Mouse (Mus musculus) ovary, postnatal 14 days (tissue): ENCODE results near the gene Atp8b5.

ENCODE experiments used
- DNase-seq: peaks from one replicate; pipeline ENCODE4 v3.0.0; 2022; ENCODE audit warnings: low spot score

The Atp8b5 gene

GRCm38 (mm10) chr4:43383246-43384082 is 116.5 kb downstream of the Atp8b5 start:
- no peak for DNase-seq

DNA sequence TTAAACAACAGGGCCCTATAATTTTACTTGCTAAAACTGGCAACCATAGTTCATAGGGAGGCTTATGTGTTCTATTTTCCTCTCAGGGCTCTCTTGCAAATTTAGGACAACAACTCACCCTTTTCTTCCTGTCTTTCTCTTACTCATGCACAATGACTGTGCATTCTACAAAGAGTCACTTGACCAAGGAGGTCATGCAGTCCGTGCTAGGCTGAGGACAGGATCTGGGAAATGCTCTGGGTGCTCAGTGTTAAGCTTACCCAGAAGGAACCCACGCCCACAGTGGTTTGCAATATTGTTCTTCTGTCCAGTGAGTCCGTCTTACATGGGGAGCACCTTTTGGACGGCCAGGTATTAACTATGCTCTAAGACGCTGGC is 117.1 kb downstream of the Atp8b5 start:
- no peak for DNase-seq

DNA sequence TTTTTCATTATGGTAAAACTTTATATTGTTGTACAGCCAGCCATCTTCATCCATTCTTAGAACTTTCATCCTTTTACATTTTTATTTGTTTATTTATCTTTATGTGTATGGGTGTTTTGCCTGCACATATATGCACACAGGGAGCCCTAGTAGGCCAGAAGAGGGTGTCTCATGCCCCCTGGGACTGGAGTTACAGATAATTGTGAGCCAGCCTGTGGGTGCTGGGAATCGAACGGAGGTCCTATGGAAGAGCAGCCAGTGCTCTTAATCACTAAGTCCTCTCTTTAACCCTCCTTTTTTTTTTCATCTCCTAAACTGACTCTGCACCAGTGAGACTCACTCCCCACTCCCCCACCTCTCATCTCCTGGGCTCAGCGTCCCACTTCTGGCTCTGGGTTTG is 117.6 kb downstream of the Atp8b5 start:
- no peak for DNase-seq

- DNase-seq = no peak
Observed at GRCm38 (mm10) chr4:43386932-43387331, 120.0 kb downstream of the Atp8b5 start.

DNA sequence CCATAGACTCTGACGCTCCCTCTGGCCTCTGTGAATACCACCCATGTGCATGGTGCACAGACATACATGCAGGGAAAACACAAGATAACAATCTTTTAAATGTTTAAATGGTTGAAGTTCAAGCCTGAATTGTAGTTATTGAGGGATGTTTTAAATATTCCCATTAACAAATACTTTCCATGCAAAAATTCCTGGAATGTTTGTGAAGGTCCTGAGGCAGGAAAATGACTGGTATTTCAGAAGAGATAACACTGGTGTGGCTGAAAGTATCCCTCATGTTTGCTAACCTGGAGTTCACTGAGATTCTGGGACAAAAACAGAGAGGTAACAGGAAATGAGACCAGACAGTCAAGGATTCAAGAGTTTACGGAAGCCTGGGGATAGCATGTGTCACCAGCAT is 122.4 kb downstream of the Atp8b5 start:
- no peak for DNase-seq

DNA sequence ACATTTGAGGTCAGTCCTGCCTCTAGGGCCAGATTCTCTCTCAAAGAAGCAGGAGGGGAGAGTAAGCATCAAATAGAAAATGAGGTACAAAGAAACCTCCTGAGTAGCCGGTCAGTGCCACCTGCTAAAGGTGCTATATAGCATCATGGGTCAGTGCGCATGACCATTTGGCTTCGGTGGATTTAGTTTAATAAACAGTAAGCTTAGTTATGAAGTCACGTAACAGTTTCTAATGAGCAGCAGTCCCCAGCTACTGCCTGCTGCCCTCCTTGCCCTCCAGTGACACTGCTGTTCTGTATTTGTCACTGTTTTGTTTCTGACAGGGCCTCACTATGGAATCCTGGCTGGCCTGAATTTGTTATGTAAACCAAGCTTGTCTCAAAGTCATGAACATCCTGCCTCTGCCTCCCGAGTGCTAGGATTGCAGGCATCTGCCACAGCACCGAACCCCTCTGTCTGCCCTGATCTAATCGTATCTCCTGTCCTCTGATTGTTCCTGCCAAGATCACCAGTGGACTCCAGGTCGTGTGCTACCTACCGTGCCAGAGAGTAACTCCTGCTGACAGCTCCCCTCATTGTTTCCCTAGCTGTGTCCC is 123.0 kb downstream of the Atp8b5 start:
- no peak for DNase-seq

DNA sequence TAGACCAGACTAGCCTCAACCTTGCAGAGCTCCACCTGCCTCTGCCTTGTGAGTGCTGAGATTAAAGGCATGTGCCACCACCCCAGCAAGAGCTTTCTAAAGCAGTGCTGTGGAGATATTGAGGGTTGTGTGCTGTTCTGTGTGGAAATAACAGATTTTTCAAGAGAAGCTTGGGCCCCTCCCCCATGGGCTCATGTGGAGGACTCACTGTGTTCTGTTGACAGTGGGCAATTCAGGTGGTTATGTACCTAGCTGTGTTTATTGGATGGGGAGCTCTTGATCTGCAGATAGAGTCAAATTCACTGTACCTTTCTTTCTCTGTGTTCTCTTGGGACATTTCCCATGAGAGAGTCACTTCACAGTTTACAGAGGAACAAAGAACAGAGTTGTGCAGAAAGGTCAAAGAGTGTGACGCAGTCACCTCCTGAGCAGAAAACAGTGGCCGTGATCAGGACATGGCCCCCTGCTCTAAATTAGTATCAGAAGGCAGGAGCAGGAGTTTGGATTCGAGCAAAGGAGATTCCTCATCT is 124.6 kb downstream of the Atp8b5 start:
- DNase-seq = no peak

DNA sequence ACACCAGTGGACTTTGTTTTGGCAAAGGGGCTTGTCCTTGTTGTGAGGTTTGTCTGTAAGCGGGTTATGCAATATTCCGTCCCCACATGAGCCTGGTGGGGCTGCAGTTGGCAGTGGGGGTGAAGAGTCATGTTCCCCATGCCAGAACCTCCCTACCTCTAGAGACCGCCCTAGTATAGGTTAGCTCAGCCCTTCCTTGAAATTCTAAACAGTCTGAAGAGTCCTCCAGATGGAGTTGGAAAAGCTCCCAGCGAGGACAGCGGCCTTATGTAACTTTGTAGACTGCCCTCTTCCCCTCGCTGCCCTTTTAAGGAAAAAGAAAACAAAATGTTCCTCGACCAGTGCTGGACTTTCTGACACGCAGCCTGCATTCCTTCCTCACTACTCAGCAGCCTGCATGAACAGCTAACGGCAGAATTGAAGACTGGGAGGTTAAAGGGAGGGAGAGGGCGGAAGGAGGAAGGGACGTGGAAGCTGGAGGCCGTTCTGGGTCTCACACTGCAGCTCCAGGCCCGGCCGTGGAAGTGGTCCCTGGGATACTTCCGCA is 127.5 kb downstream of the Atp8b5 start:
- DNase-seq = peak; percentile 53

- no peak for DNase-seq
Observed at GRCm38 (mm10) chr4:43395147-43395546, 128.2 kb downstream of the Atp8b5 start.

DNA sequence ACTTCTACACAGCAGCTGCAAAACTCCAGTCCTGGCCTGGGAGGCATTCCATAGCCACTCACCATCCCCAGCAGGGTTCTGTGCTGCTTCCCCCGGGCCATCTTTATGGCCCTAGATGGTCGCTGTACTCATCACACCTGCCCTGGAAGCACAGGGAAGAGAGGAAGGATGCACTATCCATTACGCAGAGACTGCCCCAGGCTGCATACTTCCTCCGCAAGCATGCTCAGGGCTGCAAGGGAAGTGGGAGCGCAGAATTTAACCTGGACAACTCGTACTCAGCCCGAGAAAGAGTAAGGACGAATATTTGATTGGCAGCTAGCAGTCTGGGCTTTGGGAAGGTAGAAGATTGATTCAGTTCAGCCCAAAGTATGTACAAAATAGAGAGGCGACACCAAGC is 128.9 kb downstream of the Atp8b5 start:
- DNase-seq = no peak

GRCm38 (mm10) chr4:43396381-43396780 is 129.4 kb downstream of the Atp8b5 start:
- no peak for DNase-seq

DNA sequence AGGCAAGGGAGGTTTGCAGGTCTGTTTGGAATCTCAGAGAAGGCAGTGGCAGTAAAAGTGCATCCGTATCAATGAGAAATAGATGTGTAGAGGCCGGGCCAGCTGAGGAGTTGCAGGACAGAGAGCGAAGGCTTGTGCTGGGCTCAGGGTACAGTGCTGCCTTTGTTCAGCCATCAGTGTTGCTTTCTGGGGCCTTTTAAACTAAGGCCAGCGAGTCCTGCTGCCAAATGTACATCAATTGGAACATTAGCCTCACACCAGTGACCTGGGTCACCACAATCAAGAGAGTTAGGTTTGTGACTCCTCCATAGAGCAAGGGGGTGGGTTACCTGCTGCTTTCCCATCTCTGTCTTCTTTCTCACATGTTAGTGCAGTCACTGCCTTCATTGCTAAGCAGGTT is 131.1 kb downstream of the Atp8b5 start:
- DNase-seq = no peak

DNA sequence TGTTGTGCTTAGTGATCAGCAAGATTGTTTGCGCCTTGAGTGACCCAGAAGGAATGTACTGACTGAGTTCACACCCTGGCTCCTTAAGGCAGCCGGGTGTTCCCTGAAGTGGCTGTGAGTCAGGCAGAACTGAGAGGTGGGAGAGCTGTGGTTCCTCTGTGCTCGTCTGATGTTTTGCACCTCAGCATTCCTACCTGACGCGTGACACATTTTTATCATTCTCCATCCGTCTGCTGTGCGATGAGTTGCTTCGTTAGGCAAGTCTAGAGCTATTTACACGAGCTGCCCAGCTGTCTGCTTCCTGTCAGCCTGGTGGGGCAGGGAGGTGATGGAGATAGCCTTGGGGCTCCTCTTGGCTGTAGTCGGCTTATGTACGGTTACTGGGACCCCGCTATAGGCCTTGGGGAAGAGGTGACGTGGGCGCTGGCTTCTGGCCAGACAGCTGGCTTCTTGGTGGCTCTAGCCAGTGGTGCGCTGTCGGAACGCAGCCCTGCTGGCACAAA is 131.9 kb downstream of the Atp8b5 start:
- DNase-seq = no peak

- DNase-seq = no peak
Observed at GRCm38 (mm10) chr4:43399391-43400131, 132.6 kb downstream of the Atp8b5 start.

GRCm38 (mm10) chr4:43400976-43401375 is 134.0 kb downstream of the Atp8b5 start:
- DNase-seq = no peak

DNA sequence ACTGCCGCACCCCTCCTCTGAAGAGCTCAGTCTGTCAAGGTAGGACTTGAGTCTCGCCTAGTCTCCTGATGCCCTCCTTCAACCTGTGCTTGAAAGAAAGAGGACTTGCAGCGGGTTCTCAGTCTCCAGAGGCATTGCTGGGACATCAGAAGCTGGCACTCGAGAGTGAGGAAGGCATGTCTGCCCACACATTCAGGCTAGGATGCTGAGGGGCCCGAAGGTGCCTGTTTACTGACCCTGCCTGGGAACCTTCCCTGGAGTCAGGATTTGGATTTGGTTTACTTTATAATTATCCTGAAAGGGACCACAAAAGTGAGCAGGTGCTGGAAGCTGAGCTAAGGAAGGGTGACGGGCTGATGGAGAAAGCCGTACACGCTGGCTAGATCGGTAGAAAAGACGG is 134.5 kb downstream of the Atp8b5 start:
- no peak for DNase-seq

DNA sequence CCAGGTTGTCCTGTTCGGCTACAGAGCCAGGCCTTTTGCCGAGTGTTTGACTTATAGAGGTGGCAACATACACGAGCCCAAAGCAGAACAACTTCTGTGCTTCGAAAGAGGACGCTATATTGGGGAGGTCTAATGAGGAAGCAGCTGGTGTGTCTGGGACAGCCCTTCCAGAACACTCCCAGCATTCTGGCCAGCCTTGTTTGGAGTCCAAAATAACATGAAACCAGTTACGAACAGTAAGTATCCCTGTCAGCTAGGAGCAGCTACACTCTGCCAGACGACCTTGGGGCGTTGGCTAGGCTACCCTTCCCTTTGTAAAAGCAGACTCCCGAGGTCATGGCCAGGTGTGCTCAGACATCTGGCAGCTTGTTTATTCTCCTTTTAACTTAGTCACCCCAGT is 135.3 kb downstream of the Atp8b5 start:
- DNase-seq = no peak

GRCm38 (mm10) chr4:43404697-43405096 is 137.7 kb downstream of the Atp8b5 start:
- DNase-seq = no peak

- peak; percentile 58 for DNase-seq
Observed at GRCm38 (mm10) chr4:43406162-43406971, 139.4 kb downstream of the Atp8b5 start.

GRCm38 (mm10) chr4:43407071-43407920 is 140.3 kb downstream of the Atp8b5 start:
- DNase-seq = no peak

DNA sequence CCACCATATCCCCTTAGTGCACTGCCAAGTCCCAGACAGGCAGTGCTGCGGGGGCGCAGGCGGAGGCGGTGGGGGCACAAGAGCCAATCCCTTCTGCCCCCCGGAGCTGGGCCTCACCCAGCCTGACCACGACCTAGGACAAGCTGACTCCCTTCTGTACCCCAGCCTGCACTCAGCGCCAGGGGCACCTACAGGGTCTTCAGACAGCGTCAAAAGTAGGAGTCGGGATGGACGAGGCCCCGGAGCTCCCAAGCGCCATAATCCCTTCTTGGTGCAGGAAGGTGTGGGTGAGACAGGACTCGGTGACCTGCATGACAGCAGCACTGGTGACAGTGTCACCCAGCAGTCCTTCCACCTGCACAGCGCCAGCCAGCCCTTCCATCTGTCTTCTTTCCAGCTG is 147.8 kb downstream of the Atp8b5 start:
- no peak for DNase-seq
